In genomic region chr10:8347497-8347896, GRCm38 (mm10) we compare ENCODE assay signal across 24 mouse cellular contexts.
DNase-seq lines count a peak whose midpoint lies in the region; ATAC-seq and TF ChIP-seq lines count a peak whose summit lies in the region.
"Had no signal": no experiment of that assay in that cellular context is flagged by ENCODE, and none has a peak within 500 bp of the region (broad histone marks: within the 10 kb centered on the region; RNA-seq: fewer than 3 reads in every experiment).

No protein-coding gene starts in this region.

- no peak overlapping the region for H3K4me2 ChIP-seq in hindbrain, embryonic 12.5 days (replicated peaks)
- no peak overlapping the region for H3K4me2 ChIP-seq in hindbrain, postnatal 0 days (ENCODE audit: low read depth, low read length)
- no peak overlapping the region for H3K4me2 ChIP-seq in hindbrain, embryonic 14.5 days (replicated peaks)
- no peak overlapping the region for H3K4me2 ChIP-seq in forebrain, embryonic 11.5 days (ENCODE audit: low read depth, low read length, severe bottlenecking)
- H3K4me2 ChIP-seq: embryonic facial prominence, embryonic 12.5 days; embryonic facial prominence, embryonic 15.5 days; forebrain, embryonic 13.5 days; heart, embryonic 13.5 days had no signal

- no peak overlapping the region for H3K4me3 ChIP-seq in cerebellum, adult 2 months (replicated peaks; ENCODE audit: insufficient read depth, low read depth, low read length)
- H3K4me3 ChIP-seq in hindbrain, embryonic 12.5 days = no peak overlapping the region
- H3K4me3 ChIP-seq in hindbrain, postnatal 0 days (ENCODE audit: low read length) = no peak overlapping the region
- H3K4me3 ChIP-seq in hindbrain, embryonic 14.5 days (replicated peaks; ENCODE audit: low read length) = no peak overlapping the region
- no peak overlapping the region for H3K4me3 ChIP-seq in forebrain, embryonic 11.5 days (ENCODE audit: low read depth, low read length)
- H3K4me3 ChIP-seq: embryonic facial prominence, embryonic 12.5 days; embryonic facial prominence, embryonic 15.5 days; forebrain, embryonic 13.5 days; heart, embryonic 13.5 days had no signal

- H3K36me3 ChIP-seq in hindbrain, embryonic 12.5 days = no peaks in the 10 kb centered on the region
- no peaks in the 10 kb centered on the region for H3K36me3 ChIP-seq in hindbrain, postnatal 0 days (ENCODE audit: insufficient read depth, low read length)
- H3K36me3 ChIP-seq in hindbrain, embryonic 14.5 days (replicated peaks; ENCODE audit: control insufficient read depth, insufficient read depth) = no peaks in the 10 kb centered on the region
- no peaks in the 10 kb centered on the region for H3K36me3 ChIP-seq in forebrain, embryonic 11.5 days (ENCODE audit: control insufficient read depth, insufficient read depth, low read length)
- H3K36me3 ChIP-seq: embryonic facial prominence, embryonic 12.5 days; embryonic facial prominence, embryonic 15.5 days; heart, embryonic 13.5 days had no signal

- no peak for TF ChIP-seq CTCF in cerebellum, adult 2 months (IDR thresholded peaks at IDR 0.05; ENCODE audit: borderline replicate concordance, insufficient read depth, low read depth, low read length)
- TF ChIP-seq CTCF in hindbrain, postnatal 0 days (IDR thresholded peaks at IDR 0.05; ENCODE audit: low read depth) = no peak

- no peak for ATAC-seq in cerebellum, adult (ENCODE audit: insufficient number of reproducible peaks, low FRiP score, low TSS enrichment)
- ATAC-seq in hindbrain, embryonic 12.5 days (ENCODE audit: low FRiP score) = peak; percentile 52; the same call in 1 of the 2 replicates
- no peak for ATAC-seq in hindbrain, postnatal 0 days
- peak; percentile 57; the same call in 1 of the 2 replicates for ATAC-seq in hindbrain, embryonic 14.5 days (ENCODE audit: low FRiP score)
- no peak for ATAC-seq in forebrain, embryonic 11.5 days (replicated peaks; ENCODE audit: low FRiP score)
- ATAC-seq: activated CD4-positive, CD25-positive, alpha-beta regulatory T cell, adult 4 months; forebrain, embryonic 13.5 days; forebrain, embryonic 16.5 days; intestine, postnatal 0 days had no signal

- WGBS in cerebellum, adult 2 months = 50% methylated on average over 5 of the region's 5 CpGs
- WGBS in hindbrain, embryonic 12.5 days = 48% methylated on average over 5 of the region's 5 CpGs
- WGBS in hindbrain, postnatal 0 days = 55% methylated on average over 5 of the region's 5 CpGs
- 37% methylated on average over 5 of the region's 5 CpGs for WGBS in hindbrain, embryonic 14.5 days
- WGBS in forebrain, embryonic 11.5 days = 79% methylated on average over 5 of the region's 5 CpGs

- TF ChIP-seq POLR2A in cerebellum, adult 2 months (IDR thresholded peaks at IDR 0.05; ENCODE audit: borderline replicate concordance, insufficient read depth, low read length) = no peak

- H3K9me3 ChIP-seq in hindbrain, embryonic 12.5 days (replicated peaks) = no peaks in the 10 kb centered on the region
- H3K9me3 ChIP-seq in hindbrain, postnatal 0 days (ENCODE audit: low read length) = no peaks in the 10 kb centered on the region
- H3K9me3 ChIP-seq in hindbrain, embryonic 14.5 days (ENCODE audit: control insufficient read depth, low read length) = no peaks in the 10 kb centered on the region
- H3K9me3 ChIP-seq in forebrain, embryonic 11.5 days (ENCODE audit: control insufficient read depth, low read length) = no peaks in the 10 kb centered on the region
- H3K9me3 ChIP-seq: embryonic facial prominence, embryonic 12.5 days; embryonic facial prominence, embryonic 15.5 days; forebrain, embryonic 13.5 days; heart, embryonic 13.5 days had no signal

- peak overlapping the region; percentile 19; the same call in 1 of the 2 replicates for H3K27ac ChIP-seq in cerebellum, adult 2 months (ENCODE audit: insufficient read depth, low read length)
- no peak overlapping the region for H3K27ac ChIP-seq in hindbrain, embryonic 12.5 days
- no peak overlapping the region for H3K27ac ChIP-seq in hindbrain, postnatal 0 days
- no peak overlapping the region for H3K27ac ChIP-seq in hindbrain, embryonic 14.5 days
- H3K27ac ChIP-seq in forebrain, embryonic 11.5 days (ENCODE audit: low read depth, low read length) = no peak overlapping the region
- H3K27ac ChIP-seq: embryonic facial prominence, embryonic 12.5 days; embryonic facial prominence, embryonic 15.5 days; forebrain, embryonic 13.5 days; heart, embryonic 13.5 days had no signal

- no peaks in the 10 kb centered on the region for H3K27me3 ChIP-seq in cerebellum, adult 2 months (ENCODE audit: control insufficient read depth, insufficient read depth, low read length)
- no peaks in the 10 kb centered on the region for H3K27me3 ChIP-seq in hindbrain, embryonic 12.5 days
- no peaks in the 10 kb centered on the region for H3K27me3 ChIP-seq in hindbrain, postnatal 0 days (ENCODE audit: insufficient read depth, low read length)
- H3K27me3 ChIP-seq in hindbrain, embryonic 14.5 days (ENCODE audit: control insufficient read depth, insufficient read depth, low read length) = no peaks in the 10 kb centered on the region
- no peaks in the 10 kb centered on the region for H3K27me3 ChIP-seq in forebrain, embryonic 11.5 days (ENCODE audit: control insufficient read depth, insufficient read depth, low read length)
- H3K27me3 ChIP-seq: embryonic facial prominence, embryonic 12.5 days; embryonic facial prominence, embryonic 15.5 days; forebrain, embryonic 13.5 days; heart, embryonic 13.5 days had no signal

- H3K4me1 ChIP-seq in cerebellum, adult 2 months (ENCODE audit: control insufficient read depth, insufficient read depth, low read length) = peaks cover 16% of the 10 kb centered on the region; the same call in 1 of the 2 replicates
- 0 out of 2 replicates have a peak, but pooled peaks cover 2% of the 10 kb centered on the region for H3K4me1 ChIP-seq in hindbrain, embryonic 12.5 days
- no peaks in the 10 kb centered on the region for H3K4me1 ChIP-seq in hindbrain, postnatal 0 days (ENCODE audit: insufficient read depth, low read length)
- no peaks in the 10 kb centered on the region for H3K4me1 ChIP-seq in hindbrain, embryonic 14.5 days (replicated peaks; ENCODE audit: control insufficient read depth, insufficient read depth, low read length)
- no peaks in the 10 kb centered on the region for H3K4me1 ChIP-seq in forebrain, embryonic 11.5 days (replicated peaks; ENCODE audit: control insufficient read depth, insufficient read depth, low read length)
- H3K4me1 ChIP-seq: embryonic facial prominence, embryonic 12.5 days; forebrain, embryonic 13.5 days; heart, embryonic 13.5 days had no signal

- peak in 1 of 2 experiments; percentile 25 for DNase-seq in cerebellum, adult 2 months
- no peak for DNase-seq in hindbrain, postnatal 0 days (ENCODE audit: low spot score)
- no peak for DNase-seq in hindbrain, embryonic 14.5 days (ENCODE audit: low spot score)
- DNase-seq in ovary, postnatal 10 days (ENCODE audit: low spot score) = no peak
- DNase-seq in forebrain, embryonic 11.5 days (ENCODE audit: low spot score) = no peak
- DNase-seq: adrenal gland, postnatal 10 days; adrenal gland, postnatal 36 days; cerebellum, adult 18-20 months; cerebellum, adult 9-11 months; cerebellum, postnatal 25 days; gastrocnemius, postnatal 10 days; heart, adult 18-20 months; heart, postnatal 14 days; heart, postnatal 4 days; kidney, adult 8-10 months had no signal

- no peak overlapping the region for H3K9ac ChIP-seq in hindbrain, embryonic 12.5 days
- H3K9ac ChIP-seq in hindbrain, postnatal 0 days (replicated peaks; ENCODE audit: low read length) = no peak overlapping the region
- no peak overlapping the region for H3K9ac ChIP-seq in hindbrain, embryonic 14.5 days
- no peak overlapping the region for H3K9ac ChIP-seq in forebrain, embryonic 11.5 days (ENCODE audit: low read length)
- H3K9ac ChIP-seq: embryonic facial prominence, embryonic 12.5 days; embryonic facial prominence, embryonic 15.5 days; forebrain, embryonic 13.5 days; heart, embryonic 13.5 days had no signal

Comparison
In these comparisons a context has a peak if more than half of its experiments do, and no peak if none do; other contexts are left out.
1. ATAC-seq: peak in hindbrain, embryonic 12.5 days (single experiment) and hindbrain, embryonic 14.5 days (single experiment); none in cerebellum, adult (single experiment), hindbrain, postnatal 0 days (single experiment) and forebrain, embryonic 11.5 days (single experiment).